Mouse (Mus musculus): ENCODE results near the gene Dip2c.

Gene Dip2c

DNA sequence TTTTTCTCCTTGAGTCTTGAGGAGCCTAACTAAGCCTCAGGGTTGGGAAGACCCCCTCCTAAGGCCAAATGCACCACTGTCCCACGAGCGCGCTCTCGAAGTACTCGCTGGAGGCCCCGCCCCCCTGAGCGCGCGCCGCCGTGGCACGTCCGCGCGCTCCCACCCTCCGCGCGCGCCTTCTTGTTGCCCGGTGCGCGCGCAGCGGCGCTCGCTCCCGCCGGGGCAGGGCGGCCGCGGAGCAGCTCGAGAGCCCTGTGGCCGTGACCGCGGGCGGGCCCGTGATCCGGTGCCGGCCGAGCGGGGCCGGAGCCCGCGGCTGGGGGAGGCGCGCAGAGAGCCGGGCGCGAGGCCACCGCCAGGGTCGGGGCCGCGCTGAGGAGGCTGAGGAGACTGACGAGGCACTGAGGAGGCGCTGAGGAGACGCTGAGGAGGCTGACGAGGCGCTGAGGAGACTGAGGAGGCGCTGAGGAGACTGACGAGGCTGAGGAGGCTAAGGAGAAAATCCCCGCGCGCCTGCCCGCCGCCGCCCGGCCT, at the start of gene Dip2c:
TSS of gene Dip2c (plus strand) at position 207 of the 534 bp plus-strand sequence.
- peak; percentile 3 to 58 for DNase-seq (ENCODE audit: low spot score in 2 of 2)

DNA sequence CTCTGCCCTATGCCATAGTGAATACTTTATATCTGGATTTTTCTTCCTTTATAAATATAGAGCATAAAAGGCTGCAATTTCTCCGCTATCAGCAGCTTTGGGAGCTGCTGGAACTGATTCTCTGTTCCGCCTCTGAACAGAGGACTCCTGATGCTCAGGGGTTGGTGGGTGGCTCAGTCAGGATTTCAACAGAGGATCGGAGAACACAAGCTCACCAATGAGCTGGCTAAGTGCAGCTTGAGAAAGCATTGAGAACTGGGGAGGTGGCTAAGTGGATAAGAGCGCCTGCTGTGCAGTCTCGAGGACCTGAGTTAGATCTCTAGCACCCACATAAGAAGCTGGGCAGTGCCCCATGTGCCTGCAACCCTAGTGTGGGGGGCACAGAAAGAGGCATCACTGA, 49.2 kb upstream of the Dip2c start:
- DNase-seq (ENCODE audit: low spot score in 2 of 2) = no peak

DNA sequence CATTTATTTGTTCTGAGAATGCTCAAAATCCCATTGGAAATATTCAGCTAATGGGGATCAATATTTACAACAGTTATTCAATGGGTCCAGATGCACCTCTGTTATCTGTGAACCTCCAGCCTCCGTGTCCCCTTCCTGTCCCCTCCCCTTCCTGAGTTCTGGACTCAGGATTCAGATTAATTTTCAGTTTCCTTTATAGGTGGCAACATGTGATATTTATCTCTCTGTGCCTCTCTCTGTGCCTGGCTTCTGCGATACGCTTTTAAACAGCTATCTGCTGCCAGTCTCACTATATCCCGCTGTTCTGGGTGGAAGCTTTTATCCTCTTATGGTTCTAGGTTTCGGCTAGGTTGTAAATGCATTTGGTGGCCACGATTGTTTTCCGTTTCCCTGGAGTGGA, 38.8 kb upstream of the Dip2c start:
- DNase-seq (ENCODE audit: low spot score in 2 of 2) = no peak

DNA sequence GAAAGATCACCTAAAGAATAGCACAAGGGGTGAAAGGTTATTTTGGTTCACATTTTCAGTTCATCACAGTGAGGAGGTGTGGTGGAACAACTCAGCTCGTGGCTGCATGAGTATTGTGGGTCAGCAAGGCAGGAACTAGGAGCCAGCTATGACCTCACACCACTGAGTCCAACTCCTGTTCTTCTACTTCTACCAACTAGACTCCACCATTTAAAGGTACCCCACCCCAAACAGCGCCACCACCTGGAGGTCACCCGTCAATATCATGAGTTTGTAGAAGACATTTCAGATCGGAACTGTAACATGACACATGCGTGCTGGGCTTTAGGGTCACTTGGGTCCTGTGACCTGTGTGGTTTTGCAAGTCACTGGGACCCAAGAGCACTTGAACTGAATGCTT, 37.2 kb upstream of the Dip2c start:
- no peak for DNase-seq (ENCODE audit: low spot score in 2 of 2)

DNA sequence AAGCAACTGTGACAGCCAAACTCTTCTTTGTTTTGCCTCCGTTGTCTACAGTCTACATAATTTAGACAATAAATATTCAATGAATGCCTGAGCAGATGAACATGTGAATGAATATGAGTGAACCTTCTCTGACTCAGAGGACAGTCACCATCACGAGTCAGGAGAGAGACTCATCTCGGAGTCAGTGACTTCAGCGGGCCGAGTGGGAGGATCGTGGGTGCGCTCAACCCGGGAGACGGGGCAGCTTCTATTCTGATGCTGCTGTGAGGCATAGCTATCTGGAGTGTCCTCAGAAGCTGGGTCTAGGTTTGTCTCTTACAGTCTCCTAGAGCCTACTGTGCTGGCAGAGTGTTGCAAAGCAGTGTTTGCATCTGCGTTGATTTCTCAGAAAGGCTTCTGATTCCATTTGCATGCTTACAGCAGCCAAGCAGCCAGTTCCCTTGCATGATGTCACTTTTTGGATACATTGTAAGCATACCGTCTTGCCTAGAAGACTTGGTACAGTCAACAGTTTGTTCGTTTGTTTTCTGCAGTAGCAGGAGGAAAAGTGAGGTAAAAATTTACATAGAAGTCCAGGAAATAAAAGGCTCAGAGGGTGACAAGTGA, 36.6 kb upstream of the Dip2c start:
- no peak for DNase-seq (ENCODE audit: low spot score in 2 of 2)

DNA sequence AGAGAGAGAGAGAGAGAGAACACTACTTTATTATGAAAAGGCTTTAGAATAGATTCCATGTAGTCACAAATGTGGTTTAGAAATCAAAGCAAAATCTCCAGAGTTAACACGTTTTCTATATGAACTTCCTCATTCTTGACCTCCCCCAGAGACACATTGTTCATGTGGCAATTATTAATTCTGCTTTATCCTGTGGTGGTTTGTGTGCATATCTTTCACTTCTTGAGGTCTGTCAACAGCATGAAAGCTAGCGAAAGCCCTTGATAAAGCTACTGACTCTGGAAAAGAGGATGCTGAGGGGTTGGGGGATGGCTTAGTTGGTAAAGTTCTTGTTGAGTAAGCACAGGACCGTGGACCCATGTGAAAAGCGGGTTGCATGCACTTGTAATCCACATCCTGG, 14.6 kb upstream of the Dip2c start:
- DNase-seq (ENCODE audit: low spot score in 2 of 2) = no peak

DNA sequence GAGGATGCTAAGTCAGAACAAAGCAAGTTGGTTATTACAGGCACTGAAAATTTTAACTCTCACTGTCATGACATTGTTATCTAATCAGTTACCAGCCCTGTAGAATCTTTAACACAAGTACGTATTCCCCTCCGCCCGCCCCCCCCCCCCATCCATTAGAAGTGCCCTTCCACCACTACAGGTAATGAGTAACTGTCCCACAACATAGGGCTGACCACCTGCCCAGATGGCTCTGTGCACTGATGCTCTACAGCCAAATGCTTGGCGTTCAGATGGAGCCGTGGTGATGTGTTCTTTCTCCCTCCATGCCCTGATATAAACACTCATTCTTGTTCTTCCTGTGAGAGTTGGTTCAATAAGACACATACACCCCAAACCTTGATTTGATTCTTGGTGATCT, 10.8 kb upstream of the Dip2c start:
- DNase-seq (ENCODE audit: low spot score in 2 of 2) = no peak

DNA sequence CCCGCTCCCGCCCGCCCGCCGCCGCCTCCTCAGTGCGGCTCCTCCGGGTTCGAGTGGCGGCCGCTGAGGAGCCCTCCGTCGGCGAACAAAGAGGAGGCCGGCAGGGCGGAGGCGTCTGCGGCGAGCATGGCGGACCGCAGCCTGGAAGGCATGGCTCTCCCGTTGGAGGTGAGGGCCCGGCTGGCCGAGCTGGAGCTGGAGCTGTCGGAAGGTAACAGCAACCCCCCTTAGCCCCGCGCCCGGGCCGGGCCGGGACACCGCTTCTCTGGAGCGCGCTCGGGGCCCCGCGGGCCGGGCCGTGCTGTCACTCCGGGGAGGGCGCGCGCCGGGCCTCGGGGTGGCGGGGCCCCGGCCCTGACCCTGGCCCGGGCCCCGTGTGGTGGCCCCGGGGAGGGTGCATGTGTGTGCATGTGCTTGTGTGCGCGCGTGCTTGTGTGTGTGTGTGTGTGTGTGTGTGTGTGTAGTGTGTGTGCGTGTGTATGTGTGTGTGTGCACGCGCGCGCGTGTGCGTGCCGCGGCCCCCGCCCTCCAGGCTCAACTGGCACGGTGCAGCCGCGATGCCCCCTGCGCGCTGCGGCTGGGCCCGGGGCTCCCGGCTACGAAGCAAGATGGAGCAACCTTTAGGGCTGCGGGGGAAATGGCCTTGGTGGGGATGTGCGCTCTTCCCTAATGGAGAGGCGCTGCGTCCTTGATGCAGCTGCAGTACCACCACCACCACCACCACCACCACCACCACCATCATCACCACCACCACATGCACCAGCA, 710 bp downstream of the Dip2c start:
- DNase-seq (ENCODE audit: low spot score in 2 of 2) = no peak

DNA sequence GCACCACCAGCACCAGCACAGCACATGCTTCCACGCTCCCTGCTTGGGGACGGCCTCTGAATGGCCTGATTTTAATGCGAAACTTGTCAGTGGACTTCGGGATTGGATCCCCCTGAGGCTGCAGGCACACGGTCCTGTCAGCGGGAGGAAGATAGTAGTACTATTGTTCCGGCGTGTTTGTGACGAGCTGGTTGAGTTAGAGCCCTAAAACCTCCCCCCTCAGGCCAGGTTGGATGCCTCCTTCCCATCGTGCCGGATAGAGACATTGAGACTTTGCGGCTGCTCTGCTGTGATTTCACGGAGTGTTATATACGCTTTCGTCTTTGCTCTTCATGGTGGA, 1.3 kb downstream of the Dip2c start:
- no peak for DNase-seq (ENCODE audit: low spot score in 2 of 2)

DNA sequence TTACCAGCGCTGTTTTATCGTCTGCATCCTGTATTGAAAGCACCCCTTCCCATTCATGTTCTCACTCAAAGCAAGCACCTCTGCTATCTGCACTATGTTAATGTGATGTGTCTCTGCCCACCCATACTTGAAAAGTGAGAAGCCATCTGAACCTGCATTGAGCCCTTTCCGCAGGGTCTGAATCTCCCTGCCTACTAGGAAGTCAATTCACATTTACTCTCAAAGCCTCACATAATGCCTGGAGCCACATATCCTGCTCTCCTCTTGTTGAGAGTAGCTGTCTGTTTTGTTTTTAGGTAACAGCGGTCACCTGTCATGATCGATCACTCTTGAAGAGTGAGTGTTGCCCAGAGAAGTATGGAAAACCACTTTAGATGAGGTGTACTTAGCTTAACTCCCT, 2.3 kb downstream of the Dip2c start:
- no peak for DNase-seq (ENCODE audit: low spot score in 2 of 2)

DNA sequence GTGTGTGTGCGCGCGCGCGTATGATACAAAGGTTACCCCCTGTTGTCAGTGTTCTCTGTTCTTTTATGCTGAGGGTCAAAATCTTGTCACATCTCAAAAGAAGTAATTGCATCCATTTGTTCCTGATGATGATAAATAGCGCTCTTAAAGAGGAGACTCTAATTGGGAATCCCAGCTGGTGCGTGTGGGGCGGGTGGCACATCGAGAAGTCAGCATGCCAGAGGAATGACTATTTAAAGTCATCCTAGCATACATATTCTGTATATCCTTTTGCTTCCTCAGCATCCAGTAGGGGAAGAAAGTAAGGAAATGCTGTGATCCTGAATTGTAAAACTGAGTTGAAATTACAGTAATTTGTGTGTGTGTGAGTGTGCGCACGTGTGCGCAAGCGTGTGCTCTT, 6.7 kb downstream of the Dip2c start:
- DNase-seq (ENCODE audit: low spot score in 2 of 2) = no peak

DNA sequence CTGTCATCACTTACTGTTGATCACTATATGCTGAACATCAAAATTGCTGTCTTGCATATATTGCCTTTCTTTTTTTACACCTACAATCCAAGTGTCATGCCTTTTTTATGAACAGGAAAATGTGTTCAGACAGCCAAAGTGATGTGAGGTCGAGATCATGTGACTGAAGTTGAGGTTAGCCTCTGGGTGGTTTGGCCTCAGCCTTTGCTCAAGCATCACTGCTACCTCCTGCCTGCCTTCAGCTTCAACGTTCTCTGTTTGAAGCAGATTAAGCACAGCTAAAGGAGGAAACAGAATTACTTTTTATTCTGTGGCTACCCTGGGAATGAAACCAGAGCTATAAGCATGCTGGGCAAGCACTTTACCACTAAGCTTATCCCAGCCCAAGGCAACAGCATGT, 13.6 kb downstream of the Dip2c start:
- DNase-seq (ENCODE audit: low spot score in 2 of 2) = no peak

DNA sequence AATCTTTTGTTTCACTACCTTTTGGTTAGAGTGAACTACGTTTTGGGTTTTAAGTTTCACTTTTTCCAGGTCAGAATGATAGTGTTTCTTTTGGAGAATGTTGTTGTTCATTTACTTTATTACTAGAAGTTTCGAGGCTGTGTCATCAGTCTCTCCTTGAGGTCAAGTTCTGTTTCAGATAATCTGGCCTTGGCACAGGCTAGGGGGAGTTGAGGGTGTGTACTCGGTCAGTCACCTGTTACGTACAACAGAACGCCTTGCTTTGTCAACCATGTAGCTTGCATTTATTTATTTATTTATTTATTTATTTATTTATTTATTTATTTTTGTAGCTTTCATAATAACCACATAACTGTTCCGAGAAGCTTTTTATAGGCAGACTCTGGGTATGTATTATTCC, 20.0 kb downstream of the Dip2c start:
- no peak for DNase-seq (ENCODE audit: low spot score in 2 of 2)

DNA sequence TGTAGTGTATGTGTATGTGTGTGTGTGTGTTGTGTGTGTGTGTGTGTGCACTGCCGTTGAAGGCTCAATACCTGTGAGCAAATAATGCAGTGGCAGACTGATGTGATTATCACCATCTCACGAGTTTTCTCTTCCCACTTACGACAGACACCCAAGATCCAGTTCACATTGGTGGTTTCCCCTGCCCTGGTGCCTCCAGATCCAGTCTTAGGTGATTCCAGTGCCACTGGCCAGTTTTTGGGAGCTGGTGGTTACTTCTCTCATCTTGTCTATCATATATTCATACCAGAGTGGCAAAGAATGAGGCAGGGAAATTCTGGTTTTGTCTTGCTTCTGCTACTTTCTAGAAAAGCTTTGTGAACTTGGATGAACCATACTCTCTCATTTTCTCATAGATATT, 20.9 kb downstream of the Dip2c start:
- DNase-seq (ENCODE audit: low spot score in 2 of 2) = no peak

DNA sequence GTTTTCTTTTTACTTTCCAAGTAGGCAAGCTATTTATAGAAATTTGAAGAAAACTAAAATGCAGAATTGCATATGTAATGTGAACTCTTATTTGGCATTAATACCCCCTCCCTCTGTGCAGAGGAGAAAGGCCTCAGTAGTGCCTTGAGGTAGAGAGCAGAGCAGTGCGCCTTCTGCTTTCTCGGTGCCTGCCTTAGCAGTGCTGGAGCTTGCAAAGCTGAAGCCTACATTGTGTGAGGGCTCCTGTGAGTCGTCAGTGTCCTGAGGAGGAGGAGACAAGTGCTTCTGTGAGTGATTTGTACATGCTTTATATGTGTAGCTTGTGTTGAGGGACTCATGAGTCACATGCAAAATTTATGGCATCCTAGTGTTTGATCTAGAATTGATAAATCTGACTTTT, 21.4 kb downstream of the Dip2c start:
- no peak for DNase-seq (ENCODE audit: low spot score in 2 of 2)

DNA sequence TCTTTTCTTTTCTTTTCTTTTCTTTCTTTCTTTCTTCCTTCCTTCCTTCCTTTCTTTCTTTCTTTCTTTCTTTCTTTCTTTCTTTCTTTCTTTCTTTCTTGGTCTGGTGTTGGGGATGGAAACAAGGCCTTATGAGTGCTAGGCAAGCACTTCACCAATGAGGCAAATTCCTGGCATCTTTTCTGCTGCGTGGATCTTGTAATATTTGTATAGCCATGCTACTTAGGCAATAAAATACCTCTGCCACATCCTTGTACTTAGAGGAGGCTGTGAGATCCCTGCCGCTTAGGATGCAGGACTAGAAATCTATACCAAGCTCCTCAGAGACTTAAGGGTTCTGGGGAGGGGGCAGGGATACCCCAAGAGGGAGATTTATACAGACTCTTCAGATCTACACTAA, 23.3 kb downstream of the Dip2c start:
- no peak for DNase-seq (ENCODE audit: low spot score in 2 of 2)

DNA sequence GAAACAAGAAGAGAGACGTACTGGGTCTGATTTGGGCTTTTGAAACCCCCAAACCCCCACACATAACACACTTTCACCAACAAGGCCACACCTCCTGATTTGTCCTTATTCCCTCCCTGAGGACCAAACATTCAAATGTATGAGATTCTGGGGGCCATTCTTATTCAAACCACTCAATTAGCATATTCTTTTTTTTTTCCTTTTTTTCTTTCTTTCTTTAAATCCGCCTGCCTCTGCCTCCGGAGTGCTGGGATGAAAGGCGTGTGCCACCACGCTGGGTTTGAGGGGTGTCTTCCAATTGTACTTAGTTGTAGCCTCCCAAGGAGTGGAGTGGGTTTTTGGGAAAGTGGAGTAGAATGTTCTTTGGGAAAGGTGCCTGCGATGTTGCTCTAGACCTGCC, 32.5 kb downstream of the Dip2c start:
- no peak for DNase-seq (ENCODE audit: low spot score in 2 of 2)

DNA sequence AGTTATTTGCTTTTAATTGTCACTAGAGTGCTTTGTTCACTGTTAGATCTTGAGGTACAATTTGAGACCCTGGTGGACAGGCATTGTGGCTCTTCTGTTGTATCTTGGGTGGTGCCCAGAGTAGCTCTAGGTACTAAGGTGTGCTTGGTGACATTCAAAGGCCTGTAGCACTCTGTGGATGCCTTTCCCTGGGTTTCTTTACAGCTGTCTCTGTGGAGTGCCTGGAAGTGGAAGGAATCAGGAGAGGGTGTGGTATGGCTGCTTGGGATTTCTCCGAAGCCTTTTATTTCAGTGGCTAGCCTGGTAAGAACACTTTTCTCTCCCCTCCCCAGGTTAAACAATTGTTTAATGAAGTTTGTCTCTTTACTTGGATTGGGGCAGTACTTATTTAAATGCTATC, 34.5 kb downstream of the Dip2c start:
- no peak for DNase-seq (ENCODE audit: low spot score in 2 of 2)

DNA sequence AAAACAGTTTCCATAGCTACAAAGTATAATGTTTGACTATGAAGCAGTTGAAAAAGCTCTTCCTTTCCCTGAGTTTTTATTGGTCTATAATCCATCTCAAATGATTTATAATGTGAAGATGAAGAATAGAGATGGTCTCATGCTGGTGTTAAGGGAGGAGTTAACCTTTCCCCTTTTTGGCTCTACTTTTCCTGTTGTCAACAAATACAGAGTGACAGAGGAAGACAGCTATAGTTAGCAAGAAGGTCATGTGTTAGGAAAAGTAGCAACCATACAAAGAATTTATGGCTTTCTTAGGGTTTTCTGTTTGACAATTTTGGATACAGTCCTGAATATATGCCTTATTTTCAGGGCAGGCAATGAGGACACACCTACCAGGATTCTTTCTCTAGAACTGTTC, 36.6 kb downstream of the Dip2c start:
- no peak for DNase-seq (ENCODE audit: low spot score in 2 of 2)

DNA sequence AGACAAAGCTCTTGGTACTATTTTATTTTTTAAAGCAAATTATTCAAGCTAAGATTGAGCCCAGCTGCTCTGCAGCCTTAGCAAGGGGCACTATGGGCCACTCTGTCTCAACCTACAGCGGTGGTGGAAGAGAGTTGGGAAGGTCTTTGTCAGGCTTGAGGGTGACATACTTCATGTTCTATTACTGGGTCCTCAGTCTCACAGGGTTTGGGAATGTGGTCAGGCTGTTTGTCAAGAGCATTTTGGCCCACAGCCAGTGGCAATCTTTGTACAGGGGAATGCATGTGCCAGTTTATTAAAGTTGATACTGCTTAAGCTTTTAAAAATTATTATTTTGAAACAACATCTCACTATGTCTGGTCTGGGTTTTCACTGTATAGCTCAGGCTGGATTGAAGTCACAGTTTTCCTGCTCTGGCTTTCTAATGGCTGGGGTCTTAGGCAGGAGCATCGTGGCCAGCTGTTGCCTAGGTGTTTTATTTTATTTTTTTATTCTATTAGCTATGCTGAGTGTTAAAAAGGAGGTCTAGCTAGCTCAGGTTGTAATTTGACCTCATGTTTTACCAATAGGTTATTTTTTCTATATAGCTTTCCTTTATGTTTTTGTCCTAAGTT, 37.9 kb downstream of the Dip2c start:
- DNase-seq (ENCODE audit: low spot score in 2 of 2) = no peak

DNA sequence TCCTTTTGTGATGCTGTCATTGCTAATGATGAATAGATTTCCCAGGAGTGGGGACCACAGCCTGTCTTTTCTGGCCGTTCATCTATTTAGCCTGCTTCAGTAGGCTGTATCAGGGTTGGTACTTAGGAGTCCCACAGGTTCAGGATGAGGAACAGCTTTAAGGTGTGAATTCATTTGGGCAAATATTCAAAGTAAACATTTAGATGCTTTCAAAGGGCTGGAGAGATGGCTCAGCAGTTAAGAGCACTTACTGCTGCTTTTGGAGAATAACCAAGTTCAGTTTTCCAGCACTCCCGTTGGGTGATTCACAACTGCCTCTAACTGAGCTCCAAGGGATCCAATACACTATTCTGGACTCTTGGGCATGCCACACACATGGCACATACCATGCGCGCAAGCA, 38.4 kb downstream of the Dip2c start:
- no peak for DNase-seq (ENCODE audit: low spot score in 2 of 2)

DNA sequence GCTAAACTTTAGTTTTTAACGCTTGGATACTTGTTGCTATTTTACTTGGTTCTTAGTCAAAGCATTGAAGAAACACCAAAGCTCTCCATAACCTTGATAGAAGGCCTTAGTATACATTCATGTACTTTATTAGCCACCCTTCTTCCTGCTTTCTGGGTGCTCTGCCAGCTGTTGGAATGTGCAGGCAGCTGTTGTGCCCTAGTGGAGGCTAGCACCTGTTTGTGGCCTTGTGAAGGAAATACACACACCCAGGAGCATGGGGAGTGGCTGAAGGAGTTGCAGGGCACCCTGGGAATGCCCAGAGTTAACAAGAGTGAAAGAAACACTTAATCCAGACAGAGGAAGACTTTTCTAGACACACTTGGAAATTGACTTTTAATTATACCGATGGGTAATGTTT, 43.4 kb downstream of the Dip2c start:
- DNase-seq (ENCODE audit: low spot score in 2 of 2) = no peak

DNA sequence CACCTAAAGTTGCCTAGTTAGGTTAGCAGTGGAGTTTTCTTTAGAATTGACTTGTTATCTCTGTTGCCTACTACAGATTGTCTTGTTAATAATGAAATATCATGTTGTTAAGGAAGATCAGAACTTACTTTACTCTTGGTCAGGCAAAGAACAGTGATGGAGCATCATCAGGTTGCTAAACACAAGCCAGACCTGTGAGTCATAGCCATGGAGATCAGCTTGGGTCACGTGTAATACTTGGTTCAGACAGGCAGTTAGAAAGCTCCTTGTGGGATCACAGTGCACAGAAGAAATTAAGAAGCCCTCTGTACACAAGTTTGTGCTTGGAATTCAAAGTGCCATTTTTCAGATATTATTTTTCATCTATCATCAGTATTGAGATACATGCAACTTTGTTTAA, 48.9 kb downstream of the Dip2c start:
- no peak for DNase-seq (ENCODE audit: low spot score in 2 of 2)
